Mouse (Mus musculus): Measurements from ENCODE around the gene Yeats4. TPM values are rescaled to one million over a fixed set of nuclear protein-coding genes. Genes with fewer than 3 reads are reported as not detected.

Gene Yeats4
- 122 and 126 TPM in 2 replicates for polyA plus RNA-seq (2014; fragmentation: Nextera tagmentation; extraction: Ambion mirVana)

DNA sequence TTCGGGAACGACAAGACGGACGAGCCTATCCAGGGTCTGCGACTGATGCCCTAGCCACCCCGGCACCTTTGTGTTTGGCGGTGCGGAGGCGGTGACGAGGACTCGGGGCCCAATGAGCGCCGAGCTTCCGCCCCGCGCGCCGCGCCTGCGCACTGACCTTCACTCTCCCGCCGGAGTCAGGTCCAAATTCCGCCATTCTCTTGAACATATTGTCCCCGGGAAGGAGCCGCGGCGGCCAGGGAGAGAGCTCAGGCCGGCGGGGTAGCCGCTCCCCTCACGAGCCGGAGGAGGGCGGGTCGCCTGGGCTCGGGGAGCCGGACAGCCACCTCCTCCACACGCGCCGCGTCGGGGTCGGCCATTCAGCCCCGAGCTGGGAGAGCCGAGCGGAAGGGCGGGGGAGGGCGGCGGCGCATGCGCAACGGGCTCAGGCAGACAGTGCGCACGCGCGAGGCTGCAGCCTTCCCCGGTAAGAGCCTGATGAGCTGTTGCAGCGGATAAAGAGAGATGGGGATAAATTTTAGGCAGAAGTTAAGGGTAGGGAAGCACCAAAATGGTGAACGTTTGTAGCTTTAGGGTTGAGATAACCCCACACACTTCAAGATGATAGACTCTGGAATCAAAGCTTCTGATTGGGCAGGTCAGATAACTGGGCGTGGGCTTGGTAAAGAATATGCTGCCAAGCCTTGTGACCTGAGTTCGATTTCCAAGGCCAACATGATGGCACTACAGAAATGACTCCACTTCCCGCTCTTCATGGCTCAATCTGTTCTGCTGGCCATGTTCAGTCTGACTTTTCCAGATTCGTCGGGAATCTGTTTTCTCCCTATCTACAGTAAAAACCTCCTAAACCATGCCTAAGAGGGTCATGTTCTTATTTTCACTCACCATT is at the start of gene Yeats4:
Gene Yeats4 (minus strand): TSS at position 406 of the 889 bp plus-strand sequence.
- Histone ChIP-seq H3K4me1 (ENCODE audit: control insufficient read depth, insufficient read depth, low read length) (peaks cover 8% of the 10 kb centered on the region; the same call in 1 of the 2 replicates), H3K9me3 (ENCODE audit: control insufficient read depth, low read length) (no peaks in the 10 kb centered on the region), H3K27ac (ENCODE audit: low read depth, low read length) (peak within 1 kb of the TSS; percentile 96), H3K27me3 (ENCODE audit: control insufficient read depth, insufficient read depth, low read length) (no peaks in the 10 kb centered on the region), H3K9ac (ENCODE audit: low read length) (peak within 1 kb of the TSS; percentile 96), H3K4me3 (ENCODE audit: low read depth, low read length) (peak within 1 kb of the TSS; percentile 74), H3K36me3 (ENCODE audit: control insufficient read depth, insufficient read depth, low read length) (peaks cover 7% of the 10 kb centered on the region; the same call in 1 of the 2 replicates), H3K4me2 (ENCODE audit: low read depth) (peak within 1 kb of the TSS; percentile 85)
- DNase-seq (ENCODE audit: low spot score) (peak; percentile 96), ATAC-seq (ENCODE audit: insufficient read depth, low FRiP score, low TSS enrichment) (peak; percentile 96)
- under 1% methylated on average over 62 of the region's 63 CpGs for WGBS

DNA sequence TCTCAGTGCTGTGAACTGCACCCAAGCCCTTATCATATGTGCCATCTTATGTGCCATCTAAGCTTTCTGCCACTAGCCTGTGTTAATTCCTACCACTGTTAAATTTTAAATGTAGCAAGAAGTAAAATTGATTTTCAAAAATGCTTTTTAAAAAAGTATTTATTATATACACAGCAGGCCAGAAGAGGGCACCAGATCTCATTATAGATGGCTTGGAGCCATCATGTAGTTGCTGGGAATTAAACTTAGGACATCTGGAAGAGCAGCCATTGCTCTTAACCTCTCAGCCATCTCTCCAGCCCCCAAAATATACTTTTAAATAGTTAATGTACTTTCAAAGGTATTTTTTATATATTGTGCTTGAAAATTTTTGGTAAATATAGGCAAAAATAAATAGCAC is 47.7 kb upstream of the Yeats4 start:
- Histone ChIP-seq H3K27me3 (ENCODE audit: control insufficient read depth, insufficient read depth, low read length) (no peaks in the 10 kb centered on the region), H3K9me3 (ENCODE audit: control insufficient read depth, low read length) (no peaks in the 10 kb centered on the region), H3K4me3 (ENCODE audit: low read depth, low read length) (no peak overlapping the region), H3K4me2 (ENCODE audit: low read depth) (no peak overlapping the region), H3K27ac (ENCODE audit: low read depth, low read length) (no peak overlapping the region), H3K36me3 (ENCODE audit: control insufficient read depth, insufficient read depth, low read length) (no peaks in the 10 kb centered on the region), H3K4me1 (ENCODE audit: control insufficient read depth, insufficient read depth, low read length) (no peaks in the 10 kb centered on the region), H3K9ac (ENCODE audit: low read length) (no peak overlapping the region)
- ATAC-seq (ENCODE audit: insufficient read depth, low FRiP score, low TSS enrichment): no peak
- DNase-seq (ENCODE audit: low spot score): no peak

- Histone ChIP-seq H3K4me3 (ENCODE audit: low read depth, low read length) (no peak overlapping the region), H3K27ac (ENCODE audit: low read depth, low read length) (no peak overlapping the region), H3K27me3 (ENCODE audit: control insufficient read depth, insufficient read depth, low read length) (no peaks in the 10 kb centered on the region), H3K36me3 (ENCODE audit: control insufficient read depth, insufficient read depth, low read length) (no peaks in the 10 kb centered on the region), H3K4me2 (ENCODE audit: low read depth) (no peak overlapping the region), H3K9ac (ENCODE audit: low read length) (no peak overlapping the region), H3K9me3 (ENCODE audit: control insufficient read depth, low read length) (no peaks in the 10 kb centered on the region), H3K4me1 (ENCODE audit: control insufficient read depth, insufficient read depth, low read length) (no peaks in the 10 kb centered on the region)
- peak; percentile 48; the same call in 1 of the 2 replicates for ATAC-seq (ENCODE audit: insufficient read depth, low FRiP score, low TSS enrichment)
- no peak for DNase-seq (ENCODE audit: low spot score)
These were observed 35.6 kb upstream of the Yeats4 start for GRCm38 (mm10) chr10:117259870-117260269.

GRCm38 (mm10) chr10:117238603-117239002 is 14.3 kb upstream of the Yeats4 start, which contains the start of gene 9530003J23Rik:
Gene 9530003J23Rik, minus strand, starts transcription at chr10:117238703.
- H3K9ac ChIP-seq (ENCODE audit: low read length): no peak within 1 kb of the TSS
- H3K27me3 ChIP-seq (ENCODE audit: control insufficient read depth, insufficient read depth, low read length): no peaks in the 10 kb centered on the region
- no peak for DNase-seq (ENCODE audit: low spot score)
- no peaks in the 10 kb centered on the region for H3K36me3 ChIP-seq (ENCODE audit: control insufficient read depth, insufficient read depth, low read length)
- no peak within 1 kb of the TSS for H3K4me3 ChIP-seq (ENCODE audit: low read depth, low read length)
- no peak within 1 kb of the TSS for H3K4me2 ChIP-seq (ENCODE audit: low read depth)
- H3K9me3 ChIP-seq (ENCODE audit: control insufficient read depth, low read length): no peaks in the 10 kb centered on the region
- no peak for ATAC-seq (ENCODE audit: insufficient read depth, low FRiP score, low TSS enrichment)
- no peak within 1 kb of the TSS for H3K27ac ChIP-seq (ENCODE audit: low read depth, low read length)
- 91% methylated on average over 12 of the region's 12 CpGs for WGBS
- H3K4me1 ChIP-seq (ENCODE audit: control insufficient read depth, insufficient read depth, low read length): no peaks in the 10 kb centered on the region

- Histone ChIP-seq H3K9me3 (ENCODE audit: control insufficient read depth, low read length) (no peaks in the 10 kb centered on the region), H3K36me3 (ENCODE audit: control insufficient read depth, insufficient read depth, low read length) (no peaks in the 10 kb centered on the region), H3K27ac (ENCODE audit: low read depth, low read length) (no peak overlapping the region), H3K4me2 (ENCODE audit: low read depth) (no peak overlapping the region), H3K27me3 (ENCODE audit: control insufficient read depth, insufficient read depth, low read length) (no peaks in the 10 kb centered on the region), H3K9ac (ENCODE audit: low read length) (no peak overlapping the region), H3K4me1 (ENCODE audit: control insufficient read depth, insufficient read depth, low read length) (no peaks in the 10 kb centered on the region), H3K4me3 (ENCODE audit: low read depth, low read length) (no peak overlapping the region)
- ATAC-seq (ENCODE audit: insufficient read depth, low FRiP score, low TSS enrichment) (no peak), DNase-seq (ENCODE audit: low spot score) (no peak)
- 64% methylated on average over 11 of the region's 11 CpGs for WGBS
These were observed 11.6 kb upstream of the Yeats4 start for GRCm38 (mm10) chr10:117235866-117236265.

GRCm38 (mm10) chr10:117234825-117235224 is 10.5 kb upstream of the Yeats4 start:
- Histone ChIP-seq H3K9ac (ENCODE audit: low read length) (no peak overlapping the region), H3K4me3 (ENCODE audit: low read depth, low read length) (no peak overlapping the region), H3K4me1 (ENCODE audit: control insufficient read depth, insufficient read depth, low read length) (no peaks in the 10 kb centered on the region), H3K27ac (ENCODE audit: low read depth, low read length) (no peak overlapping the region), H3K27me3 (ENCODE audit: control insufficient read depth, insufficient read depth, low read length) (no peaks in the 10 kb centered on the region), H3K36me3 (ENCODE audit: control insufficient read depth, insufficient read depth, low read length) (no peaks in the 10 kb centered on the region), H3K4me2 (ENCODE audit: low read depth) (no peak overlapping the region), H3K9me3 (ENCODE audit: control insufficient read depth, low read length) (no peaks in the 10 kb centered on the region)
- no peak for ATAC-seq (ENCODE audit: insufficient read depth, low FRiP score, low TSS enrichment)
- WGBS: 69% methylated on average over 4 of the region's 4 CpGs
- no peak for DNase-seq (ENCODE audit: low spot score)

DNA sequence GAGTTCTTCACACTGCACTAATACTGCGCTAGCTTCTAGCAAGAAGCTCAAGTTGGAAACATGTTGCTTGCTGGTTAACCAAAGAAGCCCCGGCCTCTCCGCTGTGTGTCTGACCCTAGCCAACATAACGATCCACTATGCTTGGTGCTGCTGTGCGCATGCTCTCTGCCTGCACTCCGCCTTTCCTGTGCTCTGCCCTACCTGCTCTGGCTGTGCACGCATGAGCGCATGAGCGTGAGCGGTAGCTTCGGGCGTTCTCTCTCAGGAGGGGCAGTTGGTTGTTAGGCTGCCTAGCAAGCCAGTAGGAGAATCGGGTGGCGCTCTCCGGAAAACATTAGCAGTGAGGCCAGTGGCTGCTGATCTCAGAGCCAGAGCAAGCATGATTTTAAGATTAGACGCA is 5.5 kb upstream of the Yeats4 start:
- Histone ChIP-seq H3K4me2 (ENCODE audit: low read depth) (no peak overlapping the region), H3K9ac (ENCODE audit: low read length) (no peak overlapping the region), H3K4me3 (ENCODE audit: low read depth, low read length) (no peak overlapping the region), H3K27ac (ENCODE audit: low read depth, low read length) (no peak overlapping the region), H3K4me1 (ENCODE audit: control insufficient read depth, insufficient read depth, low read length) (no peaks in the 10 kb centered on the region), H3K27me3 (ENCODE audit: control insufficient read depth, insufficient read depth, low read length) (no peaks in the 10 kb centered on the region), H3K36me3 (ENCODE audit: control insufficient read depth, insufficient read depth, low read length) (no peaks in the 10 kb centered on the region), H3K9me3 (ENCODE audit: control insufficient read depth, low read length) (no peaks in the 10 kb centered on the region)
- no peak for DNase-seq (ENCODE audit: low spot score)
- 78% methylated on average over 16 of the region's 16 CpGs for WGBS
- no peak for ATAC-seq (ENCODE audit: insufficient read depth, low FRiP score, low TSS enrichment)

DNA sequence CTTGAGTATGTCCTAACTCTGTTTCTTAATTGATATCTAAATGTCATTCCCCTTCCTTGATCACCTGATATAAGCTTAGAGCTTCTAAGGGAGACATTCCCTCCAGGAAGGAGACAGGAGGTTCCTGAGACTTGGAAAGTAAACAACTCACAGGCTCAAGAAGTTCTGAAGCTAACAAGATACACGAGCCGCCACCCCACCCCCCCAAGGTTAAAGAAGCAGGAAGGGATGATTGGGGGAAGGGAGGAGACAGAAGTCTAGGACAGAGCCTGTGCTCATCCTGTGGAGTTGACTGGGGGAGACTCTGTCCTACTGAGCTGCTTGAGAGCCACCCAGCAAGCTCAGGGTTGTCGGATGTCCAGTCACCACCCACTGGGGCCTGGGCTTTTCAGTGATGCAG is 1.7 kb upstream of the Yeats4 start:
- Histone ChIP-seq H3K4me3 (ENCODE audit: low read depth, low read length) (no peak overlapping the region), H3K36me3 (ENCODE audit: control insufficient read depth, insufficient read depth, low read length) (0 out of 2 replicates have a peak, but pooled peaks cover 5% of the 10 kb centered on the region), H3K4me1 (ENCODE audit: control insufficient read depth, insufficient read depth, low read length) (peaks cover 8% of the 10 kb centered on the region; the same call in 1 of the 2 replicates), H3K9me3 (ENCODE audit: control insufficient read depth, low read length) (no peaks in the 10 kb centered on the region), H3K4me2 (ENCODE audit: low read depth) (no peak overlapping the region), H3K27ac (ENCODE audit: low read depth, low read length) (no peak overlapping the region), H3K9ac (ENCODE audit: low read length) (no peak overlapping the region), H3K27me3 (ENCODE audit: control insufficient read depth, insufficient read depth, low read length) (no peaks in the 10 kb centered on the region)
- DNase-seq (ENCODE audit: low spot score) (no peak), ATAC-seq (ENCODE audit: insufficient read depth, low FRiP score, low TSS enrichment) (no peak)
- 84% methylated on average over 3 of the region's 3 CpGs for WGBS

DNA sequence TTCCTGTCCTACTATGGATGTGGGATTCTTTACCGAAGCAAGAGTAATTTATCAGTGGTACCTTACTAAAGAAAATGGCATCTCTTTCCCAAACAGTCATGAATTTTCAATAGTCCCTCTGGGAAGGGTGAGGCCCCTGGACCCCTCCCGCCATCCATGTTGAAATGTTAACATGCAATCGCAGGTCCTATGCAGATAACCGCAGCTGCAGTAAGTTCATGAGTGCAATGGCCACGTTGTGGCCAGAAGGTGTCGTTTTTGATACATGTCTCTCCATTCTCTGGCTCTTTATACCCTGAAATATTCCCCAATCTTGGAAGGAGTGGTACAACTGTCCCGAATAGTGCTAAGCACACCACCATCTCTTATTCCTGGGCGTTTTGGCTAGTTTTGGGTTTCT is 787 bp upstream of the Yeats4 start:
- H3K36me3 ChIP-seq (ENCODE audit: control insufficient read depth, insufficient read depth, low read length): peaks cover 7% of the 10 kb centered on the region; the same call in 1 of the 2 replicates
- peaks cover 8% of the 10 kb centered on the region; the same call in 1 of the 2 replicates for H3K4me1 ChIP-seq (ENCODE audit: control insufficient read depth, insufficient read depth, low read length)
- no peak overlapping the region for H3K27ac ChIP-seq (ENCODE audit: low read depth, low read length)
- no peak overlapping the region for H3K9ac ChIP-seq (ENCODE audit: low read length)
- no peak for DNase-seq (ENCODE audit: low spot score)
- H3K4me2 ChIP-seq (ENCODE audit: low read depth): peak overlapping the region; percentile 85
- WGBS: 65% methylated on average over 8 of the region's 8 CpGs
- no peaks in the 10 kb centered on the region for H3K27me3 ChIP-seq (ENCODE audit: control insufficient read depth, insufficient read depth, low read length)
- H3K4me3 ChIP-seq (ENCODE audit: low read depth, low read length): peak overlapping the region; percentile 74
- no peaks in the 10 kb centered on the region for H3K9me3 ChIP-seq (ENCODE audit: control insufficient read depth, low read length)
- no peak for ATAC-seq (ENCODE audit: insufficient read depth, low FRiP score, low TSS enrichment)

All from neural tube, embryonic 11.5 days (tissue).